Mouse (Mus musculus) urinary bladder, postnatal 25 days (tissue): ENCODE data around the gene Gpr89.

Source experiments
- DNase-seq: peaks from one replicate; pipeline ENCODE4 v3.0.0; 2022; ENCODE audit warnings: low spot score

The Gpr89 gene

GRCm38 (mm10) chr3:96869091-96869490 lies 36.1 kb downstream of the Gpr89 start:
- DNase-seq: no peak

GRCm38 (mm10) chr3:96868566-96868965 lies 36.6 kb downstream of the Gpr89 start:
- DNase-seq: no peak

- no peak for DNase-seq
These were observed 37.3 kb downstream of the Gpr89 start for GRCm38 (mm10) chr3:96867863-96868262.

GRCm38 (mm10) chr3:96860498-96860897 lies 44.6 kb downstream of the Gpr89 start:
- DNase-seq: no peak

GRCm38 (mm10) chr3:96855833-96856232 lies 49.3 kb downstream of the Gpr89 start:
- no peak for DNase-seq

- no peak for DNase-seq
These were observed 50.8 kb downstream of the Gpr89 start for GRCm38 (mm10) chr3:96854376-96854775.

- no peak for DNase-seq
These were observed 52.6 kb downstream of the Gpr89 start for GRCm38 (mm10) chr3:96852561-96852960.

- DNase-seq: no peak
These were observed 55.9 kb downstream of the Gpr89 start for GRCm38 (mm10) chr3:96849168-96849727.

GRCm38 (mm10) chr3:96848470-96848869 lies 56.7 kb downstream of the Gpr89 start:
- DNase-seq: no peak

- DNase-seq: no peak
These were observed 57.5 kb downstream of the Gpr89 start for GRCm38 (mm10) chr3:96847661-96848060.

GRCm38 (mm10) chr3:96846985-96847384 lies 58.2 kb downstream of the Gpr89 start:
- DNase-seq: no peak

- DNase-seq: no peak
These were observed 59.3 kb downstream of the Gpr89 start for GRCm38 (mm10) chr3:96845806-96846205.

- DNase-seq: no peak
These were observed 60.0 kb downstream of the Gpr89 start for GRCm38 (mm10) chr3:96845191-96845590.

- no peak for DNase-seq
These were observed 66.0 kb downstream of the Gpr89 start for GRCm38 (mm10) chr3:96838996-96839645.

- DNase-seq: no peak
These were observed 68.7 kb downstream of the Gpr89 start for GRCm38 (mm10) chr3:96836414-96836813.

GRCm38 (mm10) chr3:96834587-96835348 lies 70.4 kb downstream of the Gpr89 start:
- DNase-seq: no peak

- no peak for DNase-seq
These were observed 72.2 kb downstream of the Gpr89 start for GRCm38 (mm10) chr3:96832930-96833329.

- DNase-seq: no peak
These were observed 75.3 kb downstream of the Gpr89 start for GRCm38 (mm10) chr3:96829856-96830255.

GRCm38 (mm10) chr3:96828984-96829383 lies 76.2 kb downstream of the Gpr89 start, which contains the start of the genes Pdzk1 and Cd160:
Gene Pdzk1, plus strand, starts transcription at chr3:96829284.
Gene Cd160, minus strand, starts transcription at chr3:96829351.
- no peak for DNase-seq

- DNase-seq: no peak
These were observed 76.8 kb downstream of the Gpr89 start for GRCm38 (mm10) chr3:96828308-96828864.

GRCm38 (mm10) chr3:96825261-96825660 lies 79.9 kb downstream of the Gpr89 start:
- no peak for DNase-seq

- no peak for DNase-seq
These were observed 80.5 kb downstream of the Gpr89 start for GRCm38 (mm10) chr3:96824614-96825013.

GRCm38 (mm10) chr3:96823701-96824100 lies 81.4 kb downstream of the Gpr89 start:
- no peak for DNase-seq
